Mouse (Mus musculus) cortical plate, adult 2 months (tissue): ENCODE results near the gene Plxnc1.

Experiments used
- CTCF ChIP-seq: fragments of 200-500 bp; IDR thresholded peaks from 2 replicates; pipeline ENCODE4 v1.5.1; 2011; ENCODE audit warnings: mild to moderate bottlenecking, control low read depth, low read length; ENCODE audit not compliant: insufficient read depth; ENCODE audit errors: extremely low read depth
- POLR2A ChIP-seq: fragments of 200-500 bp; IDR thresholded peaks from 2 replicates; pipeline ENCODE4 v1.6.1; 2011; ENCODE audit warnings: mild to moderate bottlenecking, low read length, control low read depth; ENCODE audit not compliant: insufficient read depth; ENCODE audit errors: extremely low read depth

GRCm38 (mm10) chr10:94849360-94849759, 95.3 kb downstream of the Plxnc1 start:
- TF ChIP-seq POLR2A = no peak
- TF ChIP-seq CTCF = no peak
